Mouse (Mus musculus) heart, embryonic 11.5 days (tissue): ENCODE data around the gene Hpse2. TPM values are rescaled to one million over a fixed set of nuclear protein-coding genes. Genes with fewer than 3 reads are reported as not detected.

ENCODE experiments used
- ATAC-seq: fragments of 200-750 bp; cut with Nextera tagmentation; replicated peaks from 2 replicates; pipeline ENCODE4 v1.8.0; 2017; ENCODE audit warnings: moderate library complexity; ENCODE audit not compliant: insufficient number of reproducible peaks, low FRiP score, low TSS enrichment
- H3K27ac ChIP-seq: fragments of 300-500 bp; sonication (generic); 2 replicates; pipeline ENCODE4 v1.5.1; 2014; ENCODE audit warnings: mild to moderate bottlenecking, low read depth, low read length
- H3K27me3 ChIP-seq: fragments of 300-500 bp; sonication (generic); 2 replicates; pipeline ENCODE4 v1.6.1; 2014; ENCODE audit warnings: mild to moderate bottlenecking, low read length, mixed read lengths; ENCODE audit not compliant: control insufficient read depth, insufficient read depth
- H3K36me3 ChIP-seq: fragments of 300-500 bp; sonication (generic); 2 replicates; pipeline ENCODE4 v1.6.1; 2014; ENCODE audit warnings: mild to moderate bottlenecking, low read length, moderate library complexity, mixed read lengths; ENCODE audit not compliant: control insufficient read depth, insufficient read depth
- H3K4me1 ChIP-seq: fragments of 300-500 bp; sonication (generic); 2 replicates; pipeline ENCODE4 v1.6.1; 2014; ENCODE audit warnings: low read length; ENCODE audit not compliant: control insufficient read depth, insufficient read depth
- H3K4me2 ChIP-seq: fragments of 300-500 bp; sonication (generic); 2 replicates; pipeline ENCODE4 v1.6.1; 2014; ENCODE audit warnings: mild to moderate bottlenecking, moderate library complexity
- H3K4me3 ChIP-seq: fragments of 300-500 bp; sonication (generic); 2 replicates; pipeline ENCODE4 v1.5.1; 2014; ENCODE audit warnings: low read depth, low read length
- H3K9ac ChIP-seq: fragments of 300-500 bp; sonication (generic); 2 replicates; pipeline ENCODE4 v1.6.1; 2014; ENCODE audit warnings: mild to moderate bottlenecking, low read depth, low read length, moderate library complexity
- H3K9me3 ChIP-seq: fragments of 300-500 bp; sonication (generic); replicated peaks from 2 replicates; pipeline ENCODE4 v1.6.1; 2016; ENCODE audit warnings: low read length; ENCODE audit not compliant: control insufficient read depth
- WGBS: fragments of 180-500 bp; shearing (Covaris S2); extraction: QIAGEN DNeasy Blood & Tissue Kit; methylation state at CpG from one replicate; pipeline ENCODE4 v1.1.7; 2014; ENCODE audit not compliant: insufficient replicate concordance; 5-methylcytosine and 5-hydroxymethylcytosine counted together
- polyA plus RNA-seq: library from polyadenylated mRNA; unstranded; fragments of >200 nt; fragmentation: Nextera tagmentation; extraction: Ambion mirVana; gene quantifications from 2 replicates; pipeline ENCODE4 v1.2.1, GENCODE M21; 2014

Hpse2 gene
- polyA plus RNA-seq, 1 experiment from 2014 or later: 0.27 TPM

DNA sequence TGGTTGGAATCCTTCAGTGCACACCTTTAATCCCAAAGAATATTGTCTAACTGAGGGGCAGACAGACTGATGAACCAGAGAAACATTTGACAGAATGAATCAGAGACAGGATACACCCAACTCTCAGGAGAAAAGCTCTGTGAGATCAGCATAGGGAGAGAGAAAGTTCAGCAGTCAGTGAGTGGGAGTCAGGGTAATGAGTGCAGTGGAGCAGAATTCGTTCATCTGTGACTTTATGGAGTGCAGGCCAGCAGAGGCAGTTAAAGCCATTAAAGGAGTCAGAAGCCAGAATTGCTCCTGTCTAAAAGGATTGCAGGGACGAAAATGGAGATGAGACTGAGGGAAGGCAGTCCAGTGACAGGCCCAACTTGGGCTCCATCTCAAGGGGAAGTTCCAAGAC, 410.2 kb downstream of the Hpse2 start:
- 65% methylated on average over 2 of the region's 2 CpGs for WGBS
- ATAC-seq: no peak
- no peaks in the 10 kb centered on the region for H3K27me3 ChIP-seq
- no peak overlapping the region for H3K4me2 ChIP-seq
- H3K36me3 ChIP-seq: no peaks in the 10 kb centered on the region
- H3K9ac ChIP-seq: no peak overlapping the region
- no peak overlapping the region for H3K27ac ChIP-seq
- H3K9me3 ChIP-seq: no peaks in the 10 kb centered on the region; the same call in 1 of the 2 replicates
- no peak overlapping the region for H3K4me3 ChIP-seq
- H3K4me1 ChIP-seq: no peaks in the 10 kb centered on the region

DNA sequence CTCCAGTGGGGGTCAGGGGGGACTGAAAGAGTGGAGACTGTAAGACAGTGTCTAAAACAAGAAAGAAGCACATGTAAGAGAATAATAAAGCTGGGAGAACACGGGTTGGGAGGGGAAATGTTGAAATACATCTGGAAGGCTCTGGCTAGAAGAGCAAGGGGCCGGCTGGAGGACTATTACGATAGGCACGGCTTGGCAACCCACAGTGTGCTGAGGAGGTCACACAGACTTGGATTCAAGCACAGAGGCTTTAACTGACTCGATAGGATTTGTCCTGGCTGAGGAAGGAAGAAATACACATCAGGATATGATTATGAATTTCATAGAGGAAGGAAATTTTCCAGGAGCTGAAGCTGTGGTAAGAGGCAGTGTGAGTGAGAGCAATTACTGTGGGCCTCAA, 414.4 kb downstream of the Hpse2 start:
- H3K4me2 ChIP-seq: no peak overlapping the region

DNA sequence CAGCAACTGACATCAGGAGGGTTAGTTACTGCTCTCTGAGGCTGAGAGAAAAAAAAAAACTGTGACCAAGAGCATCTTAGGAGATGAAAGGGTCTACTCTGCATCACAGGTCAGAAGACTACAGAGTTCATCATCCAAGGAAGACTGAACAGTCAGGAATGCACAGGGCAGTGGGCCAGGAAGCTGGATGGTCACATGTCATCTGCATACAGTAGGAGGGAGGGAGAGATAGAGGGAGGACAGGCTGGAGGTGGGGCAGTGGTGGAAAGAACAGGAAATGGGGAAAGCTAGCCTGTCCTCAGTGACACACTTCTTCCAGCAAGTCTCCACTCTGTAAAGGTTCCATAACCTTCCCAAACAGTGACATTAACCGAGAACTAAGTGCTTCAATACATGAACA, 423.0 kb downstream of the Hpse2 start:
- no peaks in the 10 kb centered on the region for H3K9me3 ChIP-seq
- no peak for ATAC-seq
- no peaks in the 10 kb centered on the region for H3K36me3 ChIP-seq
- H3K4me2 ChIP-seq: no peak overlapping the region
- 58% methylated on average over 1 of the region's 1 CpGs for WGBS
- 0 out of 2 replicates have a peak, but pooled peaks cover 2% of the 10 kb centered on the region for H3K4me1 ChIP-seq
- no peaks in the 10 kb centered on the region for H3K27me3 ChIP-seq
- no peak overlapping the region for H3K9ac ChIP-seq
- no peak overlapping the region for H3K4me3 ChIP-seq
- H3K27ac ChIP-seq: no peak overlapping the region

More for the DNA sequence above, 414.4 kb downstream of the Hpse2 start:
- no peaks in the 10 kb centered on the region for H3K36me3 ChIP-seq
- H3K4me3 ChIP-seq: no peak overlapping the region
- H3K9me3 ChIP-seq: no peaks in the 10 kb centered on the region; the same call in 1 of the 2 replicates
- no peaks in the 10 kb centered on the region for H3K4me1 ChIP-seq
- 80% methylated on average over 5 of the region's 5 CpGs for WGBS
- H3K27me3 ChIP-seq: no peaks in the 10 kb centered on the region
- H3K9ac ChIP-seq: no peak overlapping the region
- ATAC-seq: no peak
- H3K27ac ChIP-seq: no peak overlapping the region

DNA sequence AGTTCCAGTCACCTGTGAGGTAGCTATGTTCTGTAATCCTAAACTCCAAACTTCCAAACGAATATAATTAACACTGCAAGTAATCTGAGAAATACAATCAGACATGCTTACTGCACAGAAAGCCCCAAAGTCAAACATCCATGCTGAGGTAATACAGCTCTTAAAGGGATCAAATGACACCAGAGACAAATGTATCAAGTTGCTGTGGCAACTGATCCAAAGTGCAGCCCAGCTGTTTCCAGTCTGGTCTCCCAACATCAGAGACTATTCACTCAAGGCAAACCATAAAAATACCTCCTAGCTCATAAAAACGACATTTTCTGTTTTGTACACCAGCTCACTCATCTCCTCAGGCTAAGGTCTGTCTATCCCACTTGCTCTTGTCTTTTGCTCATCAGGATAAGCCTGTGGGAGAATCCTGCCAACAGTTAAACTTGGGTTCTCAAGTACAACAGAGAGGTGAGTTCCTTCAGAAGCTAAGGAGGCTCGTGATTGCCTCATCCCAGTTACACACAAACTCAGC, 440.0 kb downstream of the Hpse2 start:
- no peak overlapping the region for H3K9ac ChIP-seq
- WGBS: 45% methylated on average over 3 of the region's 3 CpGs
- H3K4me3 ChIP-seq: no peak overlapping the region
- ATAC-seq: no peak
- H3K27me3 ChIP-seq: no peaks in the 10 kb centered on the region
- no peak overlapping the region for H3K4me2 ChIP-seq
- peaks cover 2% of the 10 kb centered on the region; the same call in 1 of the 2 replicates for H3K9me3 ChIP-seq
- H3K36me3 ChIP-seq: no peaks in the 10 kb centered on the region
- H3K4me1 ChIP-seq: no peaks in the 10 kb centered on the region
- no peak overlapping the region for H3K27ac ChIP-seq

DNA sequence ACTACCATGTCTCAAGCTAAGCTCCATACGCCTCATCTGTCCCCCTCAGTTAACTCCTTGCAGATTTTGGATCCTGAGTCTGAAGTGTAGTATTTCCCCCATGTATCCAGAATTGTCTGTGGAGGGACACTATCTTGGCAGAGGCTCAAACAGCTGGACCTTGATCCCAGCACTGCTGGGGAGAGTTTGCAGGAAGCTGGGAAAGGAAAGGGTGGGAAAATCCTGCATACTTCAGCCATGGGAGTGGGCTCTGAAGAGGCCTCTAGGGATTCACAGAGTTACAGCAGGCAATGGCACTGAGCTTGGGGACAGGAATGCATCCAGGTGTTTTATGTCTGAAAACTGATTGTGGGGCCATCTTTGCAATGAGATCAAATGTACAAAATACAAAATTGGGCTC, 450.6 kb downstream of the Hpse2 start:
- Histone ChIP-seq H3K27me3 (no peaks in the 10 kb centered on the region), H3K36me3 (no peaks in the 10 kb centered on the region), H3K4me3 (no peak overlapping the region), H3K9me3 (peaks cover 8% of the 10 kb centered on the region; the same call in 1 of the 2 replicates), H3K4me2 (no peak overlapping the region), H3K4me1 (no peaks in the 10 kb centered on the region), H3K9ac (no peak overlapping the region), H3K27ac (no peak overlapping the region)
- WGBS: 77% methylated on average over 1 of the region's 1 CpGs
- ATAC-seq: no peak

DNA sequence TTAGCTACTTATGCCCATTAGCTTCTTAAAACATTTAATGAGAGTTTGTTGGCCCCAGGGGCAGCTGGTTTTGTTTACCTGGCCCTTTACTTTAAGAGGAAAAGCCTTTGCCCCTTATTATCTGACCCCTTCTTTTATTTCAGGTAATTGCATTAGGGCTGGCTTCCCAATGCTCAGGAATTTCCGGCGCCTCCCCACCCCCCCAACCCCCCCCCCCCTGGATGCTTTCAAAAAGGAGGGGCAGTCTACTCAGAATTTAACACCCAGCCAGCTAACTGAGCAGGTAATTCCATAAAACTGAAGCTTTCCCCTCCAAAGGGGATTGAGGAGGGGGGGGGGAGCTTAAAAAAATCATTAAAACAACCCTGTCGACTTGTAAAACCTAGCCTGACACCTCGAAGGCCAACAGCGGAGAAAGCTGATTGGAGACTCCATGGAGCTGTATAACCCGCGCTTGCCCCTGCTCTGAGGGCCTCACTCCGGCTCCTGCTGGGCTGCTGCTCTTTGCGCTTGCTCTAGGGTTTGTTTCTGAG, 451.4 kb downstream of the Hpse2 start:
- H3K4me1 ChIP-seq: no peaks in the 10 kb centered on the region
- no peaks in the 10 kb centered on the region for H3K36me3 ChIP-seq
- 12% methylated on average over 9 of the region's 9 CpGs for WGBS
- ATAC-seq: no peak
- no peak overlapping the region for H3K27ac ChIP-seq
- no peaks in the 10 kb centered on the region for H3K27me3 ChIP-seq
- no peaks in the 10 kb centered on the region for H3K9me3 ChIP-seq
- H3K4me3 ChIP-seq: no peak overlapping the region
- H3K9ac ChIP-seq: no peak overlapping the region
- peak overlapping the region; percentile 24; the same call in 1 of the 2 replicates for H3K4me2 ChIP-seq

DNA sequence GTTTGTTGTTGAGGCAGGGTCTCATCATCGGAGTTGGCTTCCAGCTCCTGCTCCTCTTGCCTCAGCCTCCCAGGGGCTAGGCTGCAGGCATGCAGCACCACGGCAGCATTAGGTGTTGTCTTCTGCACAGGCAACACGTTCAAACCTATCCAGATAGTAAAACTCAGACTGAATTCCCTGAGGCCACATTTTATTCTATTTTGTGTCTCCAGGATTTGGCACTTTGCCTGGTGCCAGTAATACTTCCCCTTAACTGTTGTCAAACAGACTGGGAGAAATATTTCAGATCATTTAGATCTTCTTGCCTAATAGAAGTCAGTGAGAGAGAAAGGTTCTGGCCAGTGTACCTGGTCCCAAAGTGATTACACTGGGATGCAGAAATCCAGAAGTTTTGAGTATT, 458.5 kb downstream of the Hpse2 start:
- ATAC-seq: no peak
- no peaks in the 10 kb centered on the region for H3K36me3 ChIP-seq

DNA sequence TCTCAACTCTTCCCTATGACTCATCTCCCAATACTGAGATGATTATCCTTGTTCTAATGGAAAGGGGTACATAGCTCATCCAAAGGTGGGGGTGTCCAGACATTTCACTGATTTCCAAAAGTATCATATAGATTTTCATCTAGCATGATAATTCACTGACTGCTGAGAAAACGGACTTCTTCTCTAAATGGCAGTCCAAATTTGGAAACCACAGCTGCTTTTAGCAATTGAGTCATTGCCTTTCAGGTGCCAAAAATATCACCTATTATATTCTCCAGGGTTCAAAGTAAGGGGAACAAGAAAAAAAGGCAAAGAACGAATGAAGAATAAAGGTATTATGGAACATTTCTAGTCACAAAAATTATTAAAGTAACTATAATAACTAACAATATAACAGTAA, 459.9 kb downstream of the Hpse2 start:
- H3K9ac ChIP-seq: no peak overlapping the region
- H3K4me1 ChIP-seq: 0 out of 2 replicates have a peak, but pooled peaks cover 4% of the 10 kb centered on the region
- no peaks in the 10 kb centered on the region for H3K9me3 ChIP-seq
- no peak overlapping the region for H3K27ac ChIP-seq
- no peak overlapping the region for H3K4me2 ChIP-seq
- no peaks in the 10 kb centered on the region for H3K36me3 ChIP-seq
- no peaks in the 10 kb centered on the region for H3K27me3 ChIP-seq
- H3K4me3 ChIP-seq: no peak overlapping the region
- 66% methylated on average over 2 of the region's 2 CpGs for WGBS
- no peak for ATAC-seq

More for the DNA sequence above, 458.5 kb downstream of the Hpse2 start:
- 0 out of 2 replicates have a peak, but pooled peaks cover 4% of the 10 kb centered on the region for H3K4me1 ChIP-seq
- H3K4me2 ChIP-seq: no peak overlapping the region
- WGBS: 59% methylated on average over 3 of the region's 3 CpGs
- no peak overlapping the region for H3K9ac ChIP-seq
- H3K27ac ChIP-seq: no peak overlapping the region
- no peaks in the 10 kb centered on the region for H3K9me3 ChIP-seq
- H3K4me3 ChIP-seq: no peak overlapping the region
- H3K27me3 ChIP-seq: no peaks in the 10 kb centered on the region

DNA sequence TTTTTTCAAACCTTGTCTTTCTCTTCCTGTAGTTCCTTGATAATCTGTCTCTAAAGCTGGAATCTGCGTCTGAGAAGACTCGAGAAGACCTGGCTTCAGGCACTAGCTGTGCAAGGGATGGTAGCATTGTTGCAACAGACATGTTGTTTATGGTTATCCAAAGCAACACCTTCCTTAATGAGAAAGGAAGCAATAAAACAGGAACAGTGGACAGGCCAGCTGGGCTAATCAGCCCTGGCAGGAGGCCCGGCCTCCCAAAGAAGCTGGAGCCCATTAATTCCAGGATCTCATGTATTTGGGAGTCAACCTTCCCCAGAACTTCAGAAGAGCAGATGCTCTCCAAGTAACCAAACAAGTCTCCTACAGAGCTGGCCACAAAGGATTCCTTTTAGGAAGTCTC, 465.5 kb downstream of the Hpse2 start:
- WGBS: 70% methylated on average over 3 of the region's 3 CpGs
- no peak overlapping the region for H3K27ac ChIP-seq
- ATAC-seq: no peak
- no peak overlapping the region for H3K4me2 ChIP-seq
- H3K27me3 ChIP-seq: no peaks in the 10 kb centered on the region
- no peak overlapping the region for H3K9ac ChIP-seq
- H3K4me1 ChIP-seq: no peaks in the 10 kb centered on the region
- H3K4me3 ChIP-seq: no peak overlapping the region
- H3K36me3 ChIP-seq: no peaks in the 10 kb centered on the region
- no peaks in the 10 kb centered on the region for H3K9me3 ChIP-seq
